Mouse (Mus musculus) spleen, postnatal 14 days (tissue): Measurements from ENCODE around the gene Dglucy.

ENCODE experiments used
- DNase-seq, 2 experiments: peaks; one replicate each; pipeline ENCODE4 v3.0.0; 2021 to 2022; ENCODE audit warnings: low spot score in 2 of 2

Dglucy gene

DNA sequence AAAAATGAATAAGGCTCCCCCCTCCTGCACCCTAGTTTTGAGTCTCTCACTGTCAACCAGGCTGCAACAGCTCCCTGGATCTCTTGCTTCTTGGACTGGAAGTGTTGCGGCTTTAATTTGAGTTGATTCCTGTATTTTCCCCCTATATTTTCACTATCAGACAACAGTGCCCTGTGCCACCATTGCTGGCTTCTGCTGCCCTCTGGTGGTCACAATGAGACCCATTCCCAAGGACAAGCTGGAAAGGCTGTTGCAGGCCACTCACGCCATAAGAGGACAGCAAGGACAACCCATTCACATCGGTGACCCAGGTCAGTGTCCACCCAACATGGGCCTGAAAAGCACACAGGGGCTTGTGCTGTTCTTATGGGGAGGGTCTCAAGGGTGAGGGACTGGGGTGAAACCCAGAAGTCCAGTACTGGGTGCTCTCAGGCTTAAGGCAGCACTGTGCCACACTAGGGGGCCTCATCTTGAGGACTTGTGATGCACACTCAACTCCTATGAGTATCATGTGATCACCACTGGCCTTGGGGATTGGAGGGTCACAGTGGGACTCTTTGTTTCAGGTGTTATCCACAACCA lies 62.4 kb downstream of the Dglucy start:
- peak; percentile 44 to 73 for DNase-seq

DNA sequence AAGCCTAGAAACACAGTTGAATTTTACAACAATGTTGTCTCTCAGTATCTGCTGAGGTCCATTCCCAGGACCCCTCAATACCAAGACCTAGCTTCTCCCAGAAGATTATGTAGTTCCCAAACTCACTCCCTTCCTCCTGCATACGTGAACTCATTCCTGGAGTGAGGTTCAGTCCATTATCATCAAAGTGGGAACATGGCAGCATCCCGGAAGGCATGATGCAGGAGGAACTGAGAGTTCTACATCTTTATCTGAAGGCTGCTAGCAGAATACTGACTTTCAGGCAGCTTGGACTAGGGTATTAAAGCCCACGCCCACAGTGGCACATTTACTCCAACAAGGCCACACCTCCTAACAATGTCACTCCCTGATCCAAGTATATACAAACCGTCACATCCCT lies 64.3 kb downstream of the Dglucy start:
- no peak for DNase-seq

DNA sequence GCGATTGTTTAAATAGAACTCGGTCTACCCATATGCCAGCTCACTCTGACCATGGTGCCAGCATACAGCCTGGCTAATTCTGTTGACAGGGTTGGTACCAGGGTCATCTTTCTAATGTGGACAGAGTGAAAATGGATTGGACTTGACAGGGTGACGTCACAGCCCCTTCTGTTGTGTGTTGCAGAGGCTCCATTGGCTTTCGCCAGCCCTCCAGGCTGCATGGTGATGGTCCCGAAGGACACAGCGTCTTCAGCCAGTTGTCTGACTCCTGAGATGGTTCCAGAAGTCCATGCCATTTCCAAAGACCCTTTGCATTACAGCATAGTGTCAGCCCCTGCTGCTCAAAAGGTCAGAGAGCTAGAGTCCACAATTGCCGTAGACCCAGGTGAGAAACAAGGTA lies 65.7 kb downstream of the Dglucy start:
- no peak for DNase-seq

DNA sequence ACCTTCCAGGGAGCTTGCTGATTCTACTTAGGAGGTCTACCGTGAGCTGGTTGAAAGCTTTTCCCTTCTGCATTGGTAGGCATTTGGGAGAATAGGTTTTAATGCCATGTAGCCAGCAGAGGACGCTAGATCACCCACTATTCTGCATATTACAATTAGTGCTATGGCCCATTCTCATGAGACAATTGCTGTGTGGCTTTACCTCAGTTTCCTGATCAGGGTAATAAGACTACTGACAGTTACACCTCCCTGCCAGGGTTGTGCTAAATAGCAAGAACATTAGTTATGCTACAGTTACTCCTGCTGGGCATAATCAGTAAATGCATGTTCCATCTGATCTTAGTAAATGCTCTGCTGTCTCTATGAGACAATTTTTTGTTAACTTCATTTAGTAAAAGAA lies 67.0 kb downstream of the Dglucy start:
- DNase-seq: no peak

- DNase-seq: no peak
Observed at GRCm38 (mm10) chr12:100846566-100846965, 67.7 kb downstream of the Dglucy start.

- DNase-seq: no peak
Observed at GRCm38 (mm10) chr12:100847437-100848080, 68.7 kb downstream of the Dglucy start.

DNA sequence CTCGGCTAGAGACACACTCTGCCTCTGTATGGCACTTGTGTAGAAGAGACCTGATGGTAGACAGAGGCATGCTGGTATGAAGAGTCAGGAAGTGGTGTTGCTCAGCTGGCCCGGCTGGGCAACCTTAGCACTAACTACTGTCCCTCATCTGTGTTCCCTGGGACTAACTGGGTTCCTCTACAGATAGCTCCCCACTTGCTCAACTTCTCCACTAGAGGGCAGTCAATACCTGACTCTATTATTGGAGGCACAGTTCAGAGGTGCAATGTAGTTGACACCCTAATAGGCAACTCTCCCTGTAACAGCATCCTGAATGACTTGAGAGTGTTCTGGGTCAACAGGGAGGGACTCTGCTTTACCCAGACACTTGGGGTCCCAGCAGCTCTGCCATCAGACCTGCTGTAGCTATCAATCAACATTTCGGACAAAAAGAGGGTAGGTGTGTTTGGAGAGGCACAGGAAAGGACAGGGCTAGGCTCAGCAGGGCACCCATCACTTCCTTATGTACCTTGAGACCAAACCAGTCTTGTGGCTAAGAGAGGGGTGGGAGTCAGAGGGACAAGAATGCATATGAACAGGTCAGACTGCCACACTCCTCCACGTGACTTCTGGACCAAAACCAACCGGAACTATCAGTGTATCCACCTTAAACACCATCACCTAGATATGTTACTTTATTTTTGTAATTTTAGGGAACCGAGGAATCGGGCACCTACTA lies 70.7 kb downstream of the Dglucy start:
- no peak for DNase-seq

GRCm38 (mm10) chr12:100852370-100852769 lies 73.5 kb downstream of the Dglucy start:
- no peak for DNase-seq

GRCm38 (mm10) chr12:100856337-100856736 lies 77.5 kb downstream of the Dglucy start:
- DNase-seq: no peak

DNA sequence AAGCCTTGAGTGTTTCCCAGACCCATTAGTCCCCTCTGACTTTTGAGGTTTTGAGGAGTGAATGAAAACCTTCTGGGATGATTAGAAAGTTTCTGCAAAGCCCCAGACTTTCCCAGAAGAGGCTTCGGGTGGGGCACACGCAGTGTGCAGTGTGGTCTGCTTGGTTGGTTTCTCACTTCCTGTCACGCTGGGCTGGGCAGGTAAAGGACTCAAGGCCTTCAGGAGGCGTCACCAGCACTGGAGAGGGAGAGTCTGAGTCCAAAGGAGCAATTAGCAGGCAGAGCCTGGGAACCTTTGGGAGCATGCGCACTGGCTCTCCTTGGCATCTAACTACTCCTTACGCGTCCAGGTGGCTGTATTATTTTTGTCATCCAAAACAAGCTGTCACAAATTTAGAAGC lies 78.9 kb downstream of the Dglucy start:
- DNase-seq: no peak

DNA sequence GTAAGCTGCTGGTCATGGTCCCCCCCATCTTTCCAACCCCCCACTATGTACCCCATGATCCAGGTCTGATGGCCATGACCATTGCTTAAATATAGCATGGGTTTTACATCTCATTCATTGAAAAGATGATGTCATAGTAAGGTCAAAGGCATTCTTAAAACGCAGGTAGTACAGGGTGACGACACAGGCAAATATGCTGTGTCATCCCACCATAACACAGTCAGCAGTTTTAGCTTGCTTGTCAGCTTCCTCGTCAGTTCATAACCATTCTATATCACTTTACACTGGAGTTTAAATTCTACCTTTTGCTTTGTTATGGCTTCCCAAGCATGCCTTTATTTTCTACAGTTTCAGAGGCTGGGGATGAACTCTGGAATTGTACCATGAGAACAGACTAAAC lies 83.4 kb downstream of the Dglucy start:
- no peak for DNase-seq

DNA sequence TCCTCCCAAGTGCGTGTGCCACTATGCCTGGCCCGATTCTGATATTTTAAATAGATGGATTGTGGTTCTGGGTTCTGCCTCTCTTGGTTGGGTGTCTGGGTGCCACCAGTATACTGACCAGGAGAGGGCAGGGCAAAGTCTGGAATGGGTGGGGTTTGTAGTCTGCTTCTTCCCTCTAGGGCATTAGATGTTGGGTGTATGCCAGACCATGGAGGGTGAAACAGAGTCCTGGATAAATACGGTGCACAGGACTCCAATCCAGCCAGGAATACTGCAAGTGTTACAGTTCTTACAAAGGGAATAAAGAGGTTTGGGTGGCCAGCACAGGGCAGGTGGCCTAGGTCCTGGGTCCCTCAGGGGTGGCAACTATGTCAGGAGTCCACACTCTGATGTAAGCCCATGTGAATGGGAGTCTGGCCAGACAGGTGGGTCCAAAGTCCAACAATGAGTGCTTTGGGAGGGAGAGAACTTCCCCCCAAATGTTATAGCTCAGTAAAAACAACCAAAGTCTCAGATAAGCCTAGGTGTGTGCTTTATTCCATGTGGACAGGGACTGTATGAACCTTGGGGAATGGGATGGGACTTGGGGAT lies 84.1 kb downstream of the Dglucy start:
- no peak for DNase-seq

DNA sequence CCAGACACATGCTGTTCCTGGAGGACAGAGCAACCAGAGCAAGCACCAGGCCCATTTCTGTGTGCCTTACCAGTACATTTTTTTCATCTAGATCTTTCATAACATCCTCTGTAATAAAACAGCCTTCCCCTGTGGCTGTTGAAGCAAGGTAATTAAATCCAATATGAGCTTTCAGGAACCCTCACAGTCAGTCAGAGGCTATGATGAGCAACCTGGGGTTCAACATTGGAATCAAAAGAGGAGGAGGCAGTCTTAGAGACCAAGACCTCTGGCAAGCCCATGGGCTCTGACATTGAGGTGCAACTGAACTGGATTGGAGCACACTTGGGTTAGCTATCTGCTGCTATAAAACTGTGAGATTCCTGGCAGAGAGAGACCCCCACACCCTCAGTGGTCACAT lies 86.2 kb downstream of the Dglucy start:
- no peak for DNase-seq

- no peak for DNase-seq
Observed at GRCm38 (mm10) chr12:100865509-100866078, 86.7 kb downstream of the Dglucy start.

DNA sequence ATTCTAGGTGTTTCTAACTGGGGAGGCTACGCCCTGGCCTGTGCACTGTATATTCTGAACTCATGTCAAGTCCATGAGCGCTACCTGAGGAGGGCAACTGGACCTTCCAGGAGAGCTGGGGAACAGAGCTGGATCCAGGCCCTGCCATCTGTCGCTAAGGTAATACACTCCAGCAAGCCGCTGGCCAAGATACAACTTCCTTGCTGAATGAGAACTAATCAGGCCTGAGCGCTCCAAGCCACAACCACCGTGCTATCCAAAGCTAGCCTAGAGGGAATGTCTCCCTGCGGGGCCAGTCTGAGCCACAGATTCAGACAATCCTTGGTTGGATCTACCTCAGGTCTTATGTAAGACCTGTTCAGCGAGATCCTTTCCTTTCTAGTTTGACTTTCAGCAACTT lies 88.2 kb downstream of the Dglucy start:
- no peak for DNase-seq

- no peak for DNase-seq
Observed at GRCm38 (mm10) chr12:100868049-100868622, 89.3 kb downstream of the Dglucy start.

DNA sequence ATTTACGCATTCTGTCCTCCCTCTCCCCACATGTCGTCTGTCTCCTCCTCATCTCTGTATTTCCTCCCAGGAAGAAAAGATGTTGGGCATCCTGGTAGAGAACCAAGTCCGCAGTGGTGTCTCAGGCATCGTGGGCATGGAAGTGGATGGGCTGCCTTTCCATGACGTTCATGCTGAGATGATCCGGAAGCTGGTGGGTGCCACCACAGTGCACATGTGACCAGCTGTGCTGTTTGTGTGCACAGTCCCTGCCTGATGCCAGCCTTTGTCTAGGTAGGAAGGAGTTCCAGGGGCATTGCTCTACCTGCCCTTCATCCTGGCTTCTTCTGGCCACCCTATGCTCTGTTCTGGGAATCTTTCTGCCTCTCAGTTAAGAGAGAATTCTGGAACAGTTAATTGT lies 92.4 kb downstream of the Dglucy start:
- no peak for DNase-seq

DNA sequence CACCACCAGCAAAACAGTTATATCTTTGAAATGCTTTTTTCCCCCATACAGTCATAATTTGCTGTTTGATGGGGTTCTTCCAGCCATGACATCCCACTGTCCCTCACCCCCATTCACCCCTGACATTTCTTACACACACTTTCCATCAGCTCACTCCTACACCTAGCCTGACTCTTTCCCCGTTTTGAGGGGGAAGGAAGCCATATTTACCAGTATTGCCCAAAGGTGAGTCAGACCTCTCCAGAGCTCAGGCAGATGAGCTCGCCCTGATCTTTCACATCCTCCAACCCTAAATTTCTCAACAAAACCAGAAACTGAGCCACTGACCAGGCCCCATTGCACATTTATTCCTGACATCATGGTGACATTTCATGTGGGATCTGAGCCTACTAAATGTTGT lies 93.0 kb downstream of the Dglucy start:
- DNase-seq: no peak

GRCm38 (mm10) chr12:100873612-100874011 lies 94.8 kb downstream of the Dglucy start:
- no peak for DNase-seq

DNA sequence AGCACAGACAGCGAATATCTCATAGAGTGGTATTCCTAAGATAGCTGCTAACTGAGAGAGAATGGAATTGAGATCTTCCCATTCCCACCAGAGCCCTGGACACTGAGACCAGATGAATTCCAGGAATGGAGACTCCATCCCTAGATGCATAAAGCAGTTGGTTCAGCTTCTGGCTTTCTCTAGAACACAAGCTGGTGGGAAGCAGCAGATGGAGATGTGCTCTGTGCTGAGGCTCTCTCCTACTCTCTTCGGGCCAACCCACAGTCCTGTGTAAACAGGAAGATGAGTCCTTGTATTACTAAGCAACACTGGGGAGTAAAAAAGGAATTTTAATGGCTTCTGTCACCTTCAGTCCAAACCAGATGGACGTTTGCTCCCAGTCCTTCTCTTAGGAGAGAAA lies 96.7 kb downstream of the Dglucy start:
- DNase-seq: no peak

DNA sequence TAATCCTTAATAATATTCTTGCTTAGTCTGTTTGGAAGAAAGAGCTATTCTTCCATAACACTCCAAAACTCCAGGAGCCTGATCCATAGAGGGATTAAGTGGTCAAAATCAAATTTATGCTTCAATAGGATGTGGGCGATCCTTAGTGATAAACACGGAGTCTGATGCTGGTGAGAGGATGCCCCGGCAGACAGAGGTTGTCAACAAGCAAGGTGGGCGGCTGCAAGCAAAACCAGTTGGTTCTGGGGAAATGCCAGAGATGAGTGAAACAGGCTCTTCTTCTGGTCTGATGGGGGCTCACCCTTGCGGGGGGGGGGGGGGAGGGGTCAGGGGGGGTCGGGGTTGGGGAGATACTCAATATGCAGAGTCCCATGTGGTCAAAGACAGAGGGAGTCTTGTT lies 97.1 kb downstream of the Dglucy start:
- DNase-seq: no peak

GRCm38 (mm10) chr12:100877936-100878335 lies 99.1 kb downstream of the Dglucy start:
- DNase-seq: no peak
